12 mouse cellular contexts compared by ENCODE assay signal in the genomic region with DNA sequence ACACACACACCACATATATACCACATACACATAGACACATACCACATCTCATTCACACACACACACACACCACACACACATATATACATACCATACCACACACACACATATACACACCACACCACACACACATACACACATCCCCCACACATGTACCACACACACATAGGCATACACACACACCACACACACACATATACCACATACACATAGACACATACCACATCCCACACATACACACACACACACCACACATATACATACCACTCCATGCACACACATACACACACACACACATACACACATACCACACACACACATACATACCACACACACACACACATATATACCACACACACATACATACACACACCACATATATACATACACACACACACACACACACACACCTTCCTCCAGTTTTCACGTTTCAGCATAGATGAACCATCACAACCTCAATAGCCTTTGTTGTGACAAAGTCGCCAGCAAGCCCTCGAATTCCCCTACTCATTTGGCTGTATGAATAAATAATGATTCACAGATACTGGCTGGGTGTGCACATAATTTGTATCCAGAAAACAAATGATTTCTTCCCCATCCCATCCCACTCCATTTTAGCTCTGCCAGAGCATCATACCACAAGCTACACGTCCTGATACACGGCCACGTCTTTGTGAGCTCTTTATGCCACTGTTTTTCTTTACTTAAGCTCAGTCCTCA. TPM values are rescaled to one million over a fixed set of nuclear protein-coding genes. Genes with fewer than 3 reads are reported as not detected.
DNase-seq lines count a peak whose midpoint lies in the region; ATAC-seq lines count a peak whose summit lies in the region.
"Had no signal": no experiment of that assay in that cellular context is flagged by ENCODE, and none has a peak within 500 bp of the region (broad histone marks: within the 10 kb centered on the region; RNA-seq: fewer than 3 reads in every experiment).

No protein-coding gene starts in this region.

- H3K9ac ChIP-seq in forebrain, embryonic 15.5 days (replicated peaks), result no peak overlapping the region
- H3K9ac ChIP-seq in embryonic facial prominence, embryonic 13.5 days, result no peak overlapping the region
- H3K9ac ChIP-seq: hindbrain, embryonic 15.5 days; limb, embryonic 15.5 days; neural tube, embryonic 12.5 days had no signal

- H3K4me3 ChIP-seq in forebrain, embryonic 15.5 days, result no peak overlapping the region
- no peak overlapping the region for H3K4me3 ChIP-seq in forebrain, embryonic 10.5 days
- H3K4me3 ChIP-seq in megakaryocyte, embryonic 14.5 days (replicated peaks), result peak overlapping the region; percentile 95
- no peak overlapping the region for H3K4me3 ChIP-seq in embryonic facial prominence, embryonic 13.5 days
- no peak overlapping the region for H3K4me3 ChIP-seq in midbrain, embryonic 10.5 days
- H3K4me3 ChIP-seq: hindbrain, embryonic 15.5 days; neural tube, embryonic 12.5 days had no signal

- no peak overlapping the region for H3K27ac ChIP-seq in forebrain, embryonic 15.5 days (replicated peaks)
- H3K27ac ChIP-seq in forebrain, embryonic 10.5 days, result no peak overlapping the region
- H3K27ac ChIP-seq in embryonic facial prominence, embryonic 13.5 days, result 0 out of 2 replicates have a peak overlapping the region, but pooled peaks have one; percentile 3
- H3K27ac ChIP-seq in midbrain, embryonic 10.5 days (replicated peaks), result no peak overlapping the region
- H3K27ac ChIP-seq: hindbrain, embryonic 15.5 days; limb, embryonic 15.5 days; neural tube, embryonic 12.5 days had no signal

- H3K27me3 ChIP-seq in forebrain, embryonic 15.5 days, result no peaks in the 10 kb centered on the region
- H3K27me3 ChIP-seq in forebrain, embryonic 10.5 days (ENCODE audit: poor library complexity, severe bottlenecking), result no peaks in the 10 kb centered on the region; the same call in 1 of the 2 replicates
- H3K27me3 ChIP-seq in megakaryocyte, embryonic 14.5 days (replicated peaks), result no peaks in the 10 kb centered on the region
- H3K27me3 ChIP-seq in embryonic facial prominence, embryonic 13.5 days, result no peaks in the 10 kb centered on the region
- 0 out of 2 replicates have a peak, but pooled peaks cover 5% of the 10 kb centered on the region for H3K27me3 ChIP-seq in midbrain, embryonic 10.5 days (ENCODE audit: low read depth, poor library complexity, severe bottlenecking)
- H3K27me3 ChIP-seq: hindbrain, embryonic 15.5 days; neural tube, embryonic 12.5 days had no signal

- no peak overlapping the region for H3K4me2 ChIP-seq in forebrain, embryonic 15.5 days (replicated peaks)
- no peak overlapping the region for H3K4me2 ChIP-seq in embryonic facial prominence, embryonic 13.5 days
- H3K4me2 ChIP-seq: hindbrain, embryonic 15.5 days; limb, embryonic 15.5 days; midbrain, embryonic 11.5 days; neural tube, embryonic 12.5 days had no signal

- peaks cover 11% of the 10 kb centered on the region; the same call in 1 of the 2 replicates for H3K4me1 ChIP-seq in forebrain, embryonic 15.5 days
- H3K4me1 ChIP-seq in forebrain, embryonic 10.5 days, result peaks cover 38% of the 10 kb centered on the region
- peaks cover 83% of the 10 kb centered on the region for H3K4me1 ChIP-seq in megakaryocyte, embryonic 14.5 days
- peaks cover 50% of the 10 kb centered on the region for H3K4me1 ChIP-seq in embryonic facial prominence, embryonic 13.5 days
- H3K4me1 ChIP-seq in midbrain, embryonic 10.5 days, result peaks cover 36% of the 10 kb centered on the region

- WGBS in forebrain, embryonic 15.5 days, result 62% methylated on average over 6 of the region's 6 CpGs
- WGBS in forebrain, embryonic 10.5 days, result 88% methylated on average over 6 of the region's 6 CpGs
- 78% methylated on average over 6 of the region's 6 CpGs for WGBS in embryonic facial prominence, embryonic 13.5 days
- WGBS in midbrain, embryonic 10.5 days, result 84% methylated on average over 6 of the region's 6 CpGs

- no peak for DNase-seq in forebrain, embryonic 10.5 days (ENCODE audit: extremely low spot score, low spot score)
- DNase-seq in naive thymus-derived CD4-positive, alpha-beta T cell, adult 2 months (ENCODE audit: low read depth), result peak; percentile 56
- DNase-seq in midbrain, embryonic 10.5 days (ENCODE audit: low spot score), result no peak
- no peak for DNase-seq in adrenal gland, adult 18-20 months (ENCODE audit: low spot score in 2 of 2)

- no peaks in the 10 kb centered on the region for H3K9me3 ChIP-seq in forebrain, embryonic 15.5 days
- H3K9me3 ChIP-seq in forebrain, embryonic 10.5 days, result no peaks in the 10 kb centered on the region
- H3K9me3 ChIP-seq in megakaryocyte, embryonic 14.5 days, result no peaks in the 10 kb centered on the region
- no peaks in the 10 kb centered on the region for H3K9me3 ChIP-seq in embryonic facial prominence, embryonic 13.5 days
- no peaks in the 10 kb centered on the region for H3K9me3 ChIP-seq in midbrain, embryonic 10.5 days (replicated peaks)
- H3K9me3 ChIP-seq: hindbrain, embryonic 15.5 days; limb, embryonic 15.5 days; neural tube, embryonic 12.5 days had no signal

- no peaks in the 10 kb centered on the region for H3K36me3 ChIP-seq in forebrain, embryonic 15.5 days
- H3K36me3 ChIP-seq in forebrain, embryonic 10.5 days (replicated peaks), result no peaks in the 10 kb centered on the region
- peaks cover 49% of the 10 kb centered on the region for H3K36me3 ChIP-seq in megakaryocyte, embryonic 14.5 days (replicated peaks; ENCODE audit: low read length)
- no peaks in the 10 kb centered on the region for H3K36me3 ChIP-seq in embryonic facial prominence, embryonic 13.5 days
- no peaks in the 10 kb centered on the region for H3K36me3 ChIP-seq in midbrain, embryonic 10.5 days
- H3K36me3 ChIP-seq: hindbrain, embryonic 15.5 days; limb, embryonic 15.5 days; neural tube, embryonic 12.5 days had no signal

- ATAC-seq in forebrain, embryonic 15.5 days (replicated peaks), result 0 out of 2 replicates have a peak, but pooled peaks have one; percentile 29
- ATAC-seq in megakaryocyte, adult 5-6 weeks (ENCODE audit: poor library complexity, severe bottlenecking), result no peak
- ATAC-seq in embryonic facial prominence, embryonic 13.5 days (ENCODE audit: insufficient number of reproducible peaks, insufficient read depth, low FRiP score, low TSS enrichment, low read depth), result peak; percentile 53; the same call in 1 of the 2 replicates

RNA-seq across cellular contexts. Expression of gene Runx1, which starts 1.8 kb away (rescaled TPM):
- polyA plus RNA-seq in forebrain, embryonic 15.5 days (2015; fragmentation: Nextera tagmentation; extraction: Ambion mirVana), result 0.39 and 0.54 TPM in 2 replicates
- polyA plus RNA-seq in forebrain, embryonic 10.5 days (2016; fragmentation: Nextera tagmentation; extraction: Ambion mirVana), result 1.4 and 2.3 TPM in 2 replicates
- 322 and 895 TPM in 2 replicates for polyA plus RNA-seq in megakaryocyte, embryonic 14.5 days (2012; ENCODE audit: insufficient read depth, low replicate concordance)
- 93.4 and 112 TPM in 2 replicates for total RNA-seq in megakaryocyte, adult 5-6 weeks (2015)
- 44.7 and 61.5 TPM in 2 replicates for total RNA-seq in megakaryocyte, adult 5-6 weeks (2017)
- 19.3 and 25.8 TPM in 2 replicates for polyA plus RNA-seq in embryonic facial prominence, embryonic 13.5 days (2015; fragmentation: Nextera tagmentation; extraction: Ambion mirVana)
- 0.98 and 1.0 TPM in 2 replicates for polyA plus RNA-seq in midbrain, embryonic 10.5 days (2016; fragmentation: Nextera tagmentation; extraction: Ambion mirVana)
- total RNA-seq in adrenal gland, adult 18-20 months (2021), result 1 to 10 TPM; 3.5 to 4.5 TPM

Comparison
In these comparisons a context has a peak if more than half of its experiments do, and no peak if none do; other contexts are left out.
1. RNA of gene Runx1, which starts 1.8 kb away (polyA plus RNA-seq): 322 to 895 TPM in megakaryocyte, embryonic 14.5 days; 19.3 to 25.8 TPM in embryonic facial prominence, embryonic 13.5 days, 1.4 to 2.3 TPM in forebrain, embryonic 10.5 days, 0.98 to 1.0 TPM in midbrain, embryonic 10.5 days and 0.39 to 0.54 TPM in forebrain, embryonic 15.5 days; every median in the first group is over 10 times any median in the second.